Mouse (Mus musculus): ENCODE results near the gene Trp53bp2.

DNA sequence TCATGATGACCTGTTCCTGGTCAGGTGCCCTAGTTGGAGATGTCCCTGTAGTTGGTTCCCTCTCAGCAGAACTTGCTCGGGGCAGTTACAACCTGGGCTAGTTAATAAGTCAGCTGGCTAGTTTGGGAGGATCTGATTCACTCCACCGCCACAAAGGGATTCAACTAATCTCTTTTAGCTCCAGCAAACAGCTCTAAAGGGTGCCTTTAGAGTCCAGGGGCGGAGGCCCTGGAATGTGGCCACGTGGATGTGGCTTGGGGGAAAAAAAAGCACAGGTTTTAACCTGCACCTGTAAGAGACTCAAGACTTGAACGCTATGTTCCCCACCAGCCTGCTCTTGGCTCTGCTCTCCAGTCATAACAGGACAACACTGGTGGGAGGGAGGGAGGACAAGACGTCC is 87.7 kb downstream of the Trp53bp2 start:
- TF ChIP-seq GATA1 (IDR thresholded peaks at IDR 0.05; ENCODE audit: borderline replicate concordance, low read length) = no peak
- TF ChIP-seq FLI1 (IDR thresholded peaks at IDR 0.05; ENCODE audit: low read length) = no peak

Measured in megakaryocyte, embryonic 14.5 days (primary cell).